Mouse (Mus musculus) cerebral cortex, adult 2 months (tissue): ENCODE measurements around the gene Poln.

Source experiments
- WGBS: fragments of 180-500 bp; shearing (Covaris S2); methylation state at CpG from one replicate; pipeline ENCODE4 v1.1.7; 2018; 5-methylcytosine and 5-hydroxymethylcytosine counted together

Poln gene

DNA sequence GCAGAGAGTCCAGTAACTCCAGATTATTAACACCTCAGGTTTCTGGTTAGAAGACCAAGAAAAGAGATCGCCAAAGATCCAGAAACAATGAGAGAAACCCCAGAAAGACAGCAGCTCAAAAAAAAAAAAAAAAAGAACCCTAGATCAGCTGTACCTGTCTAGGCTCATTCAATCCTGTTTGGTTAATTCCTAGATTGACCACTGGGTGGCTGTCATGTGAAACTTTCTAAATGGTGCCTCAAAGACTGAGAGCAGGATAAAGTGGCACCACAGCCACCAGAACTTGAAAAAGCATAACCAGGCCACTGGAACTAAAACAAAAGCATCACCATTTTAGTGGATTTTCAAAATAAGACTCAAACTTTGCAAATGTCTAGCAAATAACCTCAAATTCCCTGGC, 71.9 kb downstream of the Poln start:
- 24% methylated on average over 1 of the region's 1 CpGs for whole genome bisulfite sequencing

DNA sequence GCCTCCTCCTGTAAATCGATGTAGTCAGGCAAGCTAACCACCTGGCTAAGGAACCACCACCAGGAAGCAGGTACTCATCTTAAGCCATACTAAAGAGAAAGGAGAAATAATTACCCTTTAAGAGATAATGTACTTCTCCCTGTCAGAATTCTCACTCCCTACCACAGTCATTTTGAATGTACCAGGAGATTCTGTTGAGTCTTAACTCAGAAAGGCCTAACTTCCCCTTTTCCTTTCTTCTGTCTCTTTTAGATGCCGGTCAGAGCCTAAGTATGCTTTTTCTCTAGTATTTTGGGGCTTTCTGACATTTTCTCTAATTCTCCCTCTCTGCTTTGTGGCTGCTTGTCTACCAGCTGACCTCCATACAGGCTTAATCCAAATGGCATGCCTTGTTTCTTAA, 76.2 kb downstream of the Poln start:
- WGBS: 88% methylated on average over 2 of the region's 2 CpGs

DNA sequence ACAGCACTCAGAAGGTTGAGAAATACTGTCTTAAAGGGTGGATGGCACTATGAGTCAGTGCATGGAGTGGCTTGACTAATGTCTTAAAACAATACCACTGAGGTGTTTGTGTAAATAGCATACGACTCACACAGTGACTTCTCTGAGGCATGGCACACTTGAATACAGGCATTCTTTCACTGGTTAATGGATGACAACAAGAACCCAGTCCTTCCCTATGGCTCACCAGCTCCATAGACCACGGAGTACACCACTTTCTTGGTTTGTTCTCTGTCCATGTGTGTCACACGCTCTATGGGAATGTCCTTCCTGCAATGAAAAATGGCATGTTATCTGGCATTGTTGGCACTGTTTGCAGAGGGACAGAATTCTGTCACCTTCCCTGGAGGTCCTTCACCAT, 136.7 kb downstream of the Poln start:
- WGBS: 74% methylated on average over 3 of the region's 3 CpGs

DNA sequence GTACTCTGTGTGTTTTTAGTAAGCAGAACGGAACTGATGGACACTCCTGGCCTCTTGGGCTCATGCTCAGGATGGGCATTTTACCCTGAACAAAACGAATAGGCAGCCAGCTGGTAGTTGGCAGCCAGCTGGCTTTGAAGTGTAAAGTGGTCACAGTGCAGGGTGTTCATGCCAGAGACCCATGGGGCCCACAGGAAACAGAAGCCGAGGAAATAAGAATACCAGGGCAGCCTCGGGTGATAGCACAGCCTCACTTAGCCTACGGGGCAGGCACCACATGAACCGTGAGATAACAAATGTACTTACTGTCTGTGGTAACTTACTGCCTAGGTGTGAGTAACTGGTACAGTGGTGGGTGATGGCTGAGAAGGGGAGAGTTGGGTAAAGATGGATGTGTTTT, 138.2 kb downstream of the Poln start:
- WGBS: 59% methylated on average over 6 of the region's 6 CpGs

DNA sequence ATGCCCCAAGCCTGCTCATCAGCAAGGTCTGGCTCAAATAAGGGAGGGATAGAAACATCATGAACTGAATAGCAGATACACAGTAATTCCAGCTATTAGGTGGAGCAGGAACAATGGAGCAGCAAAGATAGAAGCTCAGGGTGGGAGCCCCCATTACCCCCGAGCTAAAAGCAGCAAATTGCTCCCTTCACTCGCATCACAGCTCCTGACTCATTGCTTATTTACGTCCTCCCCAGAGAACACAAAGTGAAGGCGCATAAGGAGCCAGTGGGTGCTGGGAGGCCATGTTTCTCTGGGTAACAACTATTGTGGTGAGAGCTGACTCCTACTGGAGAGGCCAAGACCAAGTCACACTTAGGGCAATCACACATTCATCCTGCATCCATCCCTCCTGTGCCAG, 139.1 kb downstream of the Poln start:
- 64% methylated on average over 4 of the region's 4 CpGs for WGBS

DNA sequence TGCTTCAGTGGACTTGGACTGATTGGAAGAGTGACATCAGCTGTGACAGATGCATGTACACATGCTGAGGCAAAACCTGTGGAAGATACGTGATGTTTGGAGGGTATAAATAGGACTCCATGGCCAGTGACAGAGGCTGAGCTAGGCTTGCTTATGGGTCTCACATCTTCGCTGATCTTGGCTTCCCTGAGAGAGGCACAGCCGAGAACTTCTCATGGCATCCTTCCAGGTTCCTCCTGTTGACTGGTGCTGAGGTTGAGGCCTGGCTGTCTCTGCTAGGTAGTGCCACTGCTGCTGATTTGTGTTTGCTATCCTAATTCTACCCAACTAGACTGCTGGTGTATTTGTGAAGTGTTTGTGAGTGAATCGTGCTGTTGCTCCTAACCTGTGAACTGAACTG, 150.3 kb downstream of the Poln start:
- 74% methylated on average over 4 of the region's 4 CpGs for WGBS

DNA sequence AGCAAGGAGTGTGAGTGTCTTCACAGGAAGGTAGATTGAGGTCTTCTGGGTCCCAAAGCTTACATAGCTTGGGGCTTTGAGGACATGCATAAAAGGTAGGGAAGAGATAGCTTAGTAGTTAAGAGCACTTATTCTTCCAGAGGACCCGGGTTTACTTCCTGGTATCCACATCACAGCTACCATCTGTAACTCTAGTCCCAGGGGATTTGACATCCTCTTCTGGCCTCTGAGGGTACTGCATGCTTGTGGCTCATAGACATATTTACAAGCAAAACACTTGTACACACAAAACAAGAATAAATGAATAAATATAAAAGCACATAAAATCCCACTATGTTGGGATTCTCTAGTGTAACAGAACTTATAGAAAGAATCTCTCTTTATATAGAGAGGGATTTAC, 154.6 kb downstream of the Poln start:
- 59% methylated on average over 1 of the region's 1 CpGs for WGBS

DNA sequence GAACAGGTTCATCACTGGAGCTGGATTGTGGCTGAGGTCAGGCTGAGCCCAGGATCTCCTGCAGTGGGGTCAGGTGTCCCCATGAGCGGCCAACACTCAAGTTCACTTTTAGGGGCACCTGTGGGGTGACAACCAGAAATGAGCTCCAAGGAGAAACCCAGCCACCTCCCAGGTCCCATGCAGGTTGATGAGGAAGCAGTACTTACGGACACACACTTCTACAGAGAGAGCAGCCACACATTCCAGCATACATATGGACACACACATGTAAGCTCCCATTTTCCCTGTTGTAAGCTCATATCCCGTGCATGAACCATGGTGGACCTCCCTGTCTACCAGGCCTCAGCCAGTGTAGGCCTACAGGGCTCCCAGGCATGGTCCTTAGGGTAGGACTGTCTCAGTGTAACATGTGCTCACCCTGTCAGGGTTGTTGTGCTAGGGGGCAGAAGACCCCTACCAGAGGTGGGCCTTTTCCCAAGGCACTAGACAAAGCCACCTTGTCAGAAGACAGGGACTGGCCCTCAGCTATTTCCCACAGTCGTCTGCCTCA, 161.8 kb downstream of the Poln start:
- WGBS: 79% methylated on average over 4 of the region's 4 CpGs

DNA sequence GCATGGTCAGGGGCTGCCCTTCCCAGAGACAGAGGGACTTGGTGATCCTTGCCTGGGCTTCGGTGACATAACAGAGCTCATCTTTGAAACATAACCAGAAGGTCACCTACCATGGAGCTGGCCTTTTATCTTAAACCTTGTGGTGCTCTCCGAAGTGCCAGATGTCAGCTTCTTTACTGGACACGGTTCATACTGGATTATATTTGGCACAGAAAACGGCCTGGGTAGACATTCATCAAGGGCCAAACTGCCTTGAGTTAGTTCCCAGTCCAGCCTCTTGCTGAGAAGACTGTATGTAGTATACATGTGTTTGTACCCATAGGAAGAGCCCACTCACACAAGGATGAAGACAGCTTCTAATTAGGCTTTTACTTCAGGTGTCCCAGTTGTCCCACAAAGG, 162.4 kb downstream of the Poln start:
- 60% methylated on average over 4 of the region's 4 CpGs for WGBS

DNA sequence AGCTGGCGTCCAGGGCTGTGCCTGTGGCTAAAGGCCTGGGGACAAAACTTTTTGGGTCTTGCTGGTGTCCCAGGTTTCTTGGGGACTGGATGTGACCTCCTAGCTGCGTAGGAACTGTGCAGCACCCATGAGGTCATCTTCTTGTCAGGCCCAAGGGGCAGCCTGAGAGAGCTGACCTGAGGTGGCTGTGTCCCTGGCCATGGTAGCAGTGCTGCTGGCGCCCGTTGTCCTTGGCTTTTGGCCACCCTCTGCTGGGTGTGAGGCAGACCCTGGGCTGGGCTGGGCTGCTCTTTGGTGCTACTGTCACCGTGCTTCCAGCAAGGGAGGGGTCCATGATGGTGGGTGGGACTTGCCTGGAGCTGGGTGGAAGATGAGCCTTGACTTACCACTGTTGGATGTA, 164.6 kb downstream of the Poln start:
- 87% methylated on average over 5 of the region's 5 CpGs for WGBS

DNA sequence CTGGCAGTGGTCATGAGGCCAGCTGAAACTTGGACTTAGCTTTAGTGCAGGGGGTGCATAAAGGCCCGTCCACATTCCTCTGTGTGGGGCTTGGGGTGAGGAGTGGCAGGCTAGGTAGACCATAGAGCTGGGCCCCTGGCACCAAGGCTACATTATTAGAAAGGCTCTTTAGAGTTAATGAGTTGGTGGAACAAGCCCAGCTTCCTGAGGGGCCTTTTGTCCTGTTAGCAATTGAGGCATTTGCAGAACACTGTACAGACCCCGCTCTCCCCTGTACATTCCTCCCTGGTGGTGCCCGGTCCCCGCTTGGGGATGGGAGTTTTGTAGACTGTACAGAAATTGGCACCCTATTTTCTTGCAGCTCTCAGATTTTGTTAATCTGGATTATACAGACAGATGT, 166.6 kb downstream of the Poln start:
- 69% methylated on average over 4 of the region's 4 CpGs for WGBS

DNA sequence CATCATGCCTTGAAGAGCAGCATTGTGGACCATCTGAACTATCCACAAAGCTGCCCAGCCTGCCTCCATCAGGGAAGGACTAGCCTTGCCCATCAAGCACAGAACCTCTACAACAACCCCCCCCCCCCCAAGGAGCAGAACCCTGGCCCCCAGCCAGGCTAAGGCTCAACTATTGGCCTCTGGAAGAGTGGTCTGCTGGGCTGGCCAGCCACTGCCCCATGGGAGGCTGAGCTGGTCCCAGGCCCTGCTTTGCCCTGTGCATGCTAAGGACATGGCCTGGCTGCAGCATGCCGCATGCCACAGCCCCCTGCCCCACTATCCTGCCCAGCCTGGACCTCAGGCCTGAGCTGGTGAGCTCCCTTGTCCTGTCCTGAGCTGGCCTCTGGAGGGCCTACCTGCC, 167.8 kb downstream of the Poln start:
- WGBS: 82% methylated on average over 1 of the region's 1 CpGs

DNA sequence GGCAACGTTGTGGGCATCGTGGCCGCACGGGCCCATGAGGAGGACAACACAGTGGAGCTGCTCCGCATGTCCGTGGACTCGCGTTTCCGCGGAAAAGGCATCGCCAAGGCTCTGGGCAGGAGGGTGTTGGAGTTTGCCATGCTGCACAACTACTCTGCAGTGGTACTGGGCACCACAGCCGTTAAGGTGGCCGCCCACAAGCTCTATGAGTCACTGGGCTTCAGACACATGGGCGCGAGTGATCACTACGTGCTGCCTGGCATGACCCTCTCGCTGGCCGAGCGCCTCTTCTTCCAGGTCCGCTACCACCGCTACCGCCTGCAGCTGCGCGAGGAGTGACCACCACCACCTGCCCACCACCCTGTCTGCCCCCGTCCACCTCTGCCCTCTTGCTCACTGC, 168.4 kb downstream of the Poln start:
- 67% methylated on average over 25 of the region's 25 CpGs for WGBS

DNA sequence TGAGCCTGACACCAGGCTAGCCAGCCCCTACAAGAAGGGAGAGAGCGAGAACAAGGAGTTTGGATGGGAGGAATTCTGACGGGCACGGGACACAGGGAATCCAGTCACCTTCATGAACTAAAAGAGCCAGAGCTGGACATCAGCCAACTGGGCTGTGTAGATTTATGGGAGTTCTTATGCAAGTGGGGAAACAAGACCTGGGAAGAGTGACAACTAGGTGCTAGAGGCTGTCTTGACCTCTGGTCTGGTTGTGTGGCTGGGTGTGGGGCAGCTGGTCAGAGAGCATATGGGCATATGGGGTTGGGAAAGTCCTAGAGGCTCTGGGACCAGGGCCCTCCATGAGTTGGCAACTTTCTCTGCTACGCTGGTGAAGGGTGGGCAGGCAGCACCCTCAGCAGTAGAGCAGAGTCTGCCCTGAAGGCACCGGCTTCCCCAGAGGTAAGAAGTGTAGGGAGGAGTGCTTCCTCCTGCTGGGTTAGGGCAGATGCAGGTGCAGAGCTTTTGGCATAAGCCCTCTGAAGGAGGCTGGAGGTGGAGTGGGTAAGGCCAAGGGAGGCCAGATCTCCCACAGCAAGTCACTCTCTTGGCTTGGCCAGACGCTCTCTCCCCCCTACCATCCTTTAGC, 169.7 kb downstream of the Poln start:
- WGBS: 64% methylated on average over 6 of the region's 6 CpGs

DNA sequence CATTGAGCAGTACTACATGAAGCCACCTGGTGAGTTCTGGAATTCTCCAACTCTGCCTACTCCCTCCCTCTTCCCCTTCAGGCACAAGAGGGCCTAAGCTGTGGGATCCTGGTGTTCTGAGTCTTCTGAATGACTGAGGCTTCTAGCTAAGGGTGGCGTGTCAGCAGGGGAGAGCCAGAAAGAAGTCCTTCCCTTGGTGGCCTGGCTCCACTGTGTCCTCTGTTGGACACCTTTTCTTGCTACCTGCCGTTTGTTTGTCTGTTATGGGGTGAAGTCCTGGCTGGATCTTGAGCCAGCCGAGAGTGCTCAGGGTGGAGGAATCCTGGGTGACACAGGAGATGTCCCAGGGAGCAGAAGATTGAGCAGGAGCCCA, 170.8 kb downstream of the Poln start:
- 63% methylated on average over 3 of the region's 3 CpGs for WGBS

DNA sequence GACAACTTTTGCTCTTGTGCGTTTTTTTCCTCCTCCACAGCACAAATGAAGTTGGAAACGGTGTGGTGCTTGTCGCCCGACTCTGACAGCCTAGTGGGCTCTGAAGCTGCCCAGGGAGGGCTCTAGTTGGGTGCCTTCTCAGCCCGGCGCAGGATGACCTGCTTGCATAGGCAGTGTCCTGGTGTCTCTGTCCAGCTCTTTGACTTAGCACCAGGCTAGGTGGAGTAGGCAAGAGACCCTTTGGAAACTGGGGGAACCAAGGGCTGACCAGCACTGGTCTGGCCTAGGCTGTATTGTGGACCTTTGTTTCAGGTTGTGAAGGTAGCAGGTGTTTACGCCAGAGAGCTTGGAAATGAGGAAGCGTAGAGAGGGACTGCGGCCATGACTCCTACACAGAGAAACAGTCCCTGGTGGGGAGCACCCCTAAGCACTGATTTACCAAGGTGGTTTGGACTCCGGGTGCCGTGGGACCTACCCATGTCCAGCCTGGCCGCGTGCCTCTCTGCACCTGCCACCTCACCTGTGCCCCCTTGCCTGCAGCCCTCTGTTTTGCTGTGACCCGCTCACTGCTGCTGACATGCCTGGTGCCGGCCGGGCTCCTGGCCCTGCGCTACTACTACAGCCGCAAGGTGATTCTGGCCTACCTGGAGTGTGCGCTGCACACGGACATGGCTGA, 171.3 kb downstream of the Poln start:
- WGBS: 53% methylated on average over 20 of the region's 20 CpGs

DNA sequence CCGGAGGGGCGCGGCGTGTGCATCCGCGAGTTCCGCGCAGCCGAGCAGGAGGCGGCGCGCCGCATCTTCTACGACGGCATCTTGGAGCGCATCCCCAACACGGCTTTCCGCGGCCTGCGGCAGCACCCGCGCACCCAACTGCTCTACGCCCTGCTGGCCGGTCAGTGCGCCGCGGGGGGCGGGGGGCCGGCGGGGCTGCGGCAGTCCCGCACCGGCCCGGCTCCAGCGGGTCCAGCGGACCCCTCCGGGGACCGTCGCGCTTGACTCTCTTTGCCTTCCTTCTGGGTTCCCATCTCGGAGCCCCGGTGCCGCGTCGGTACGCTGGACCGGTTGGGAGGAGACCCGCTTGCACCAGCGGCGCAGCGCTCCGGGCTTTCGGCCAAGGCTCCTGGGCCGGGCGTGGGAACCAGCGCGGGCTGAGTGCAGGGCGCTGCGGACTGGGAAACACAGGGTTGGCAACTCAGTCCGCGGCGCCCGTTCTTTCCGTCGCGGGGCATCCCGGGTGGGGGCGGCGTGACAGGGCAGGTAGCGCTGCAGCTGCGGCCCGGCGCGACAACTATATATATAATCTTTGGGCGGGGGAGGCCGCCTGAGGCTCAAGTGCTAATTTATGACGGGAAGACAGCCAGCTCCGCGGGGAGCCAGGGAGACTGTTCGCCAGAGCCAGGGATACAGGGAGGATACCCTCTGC, 172.1 kb downstream of the Poln start:
- WGBS: under 1% methylated on average over 80 of the region's 80 CpGs

DNA sequence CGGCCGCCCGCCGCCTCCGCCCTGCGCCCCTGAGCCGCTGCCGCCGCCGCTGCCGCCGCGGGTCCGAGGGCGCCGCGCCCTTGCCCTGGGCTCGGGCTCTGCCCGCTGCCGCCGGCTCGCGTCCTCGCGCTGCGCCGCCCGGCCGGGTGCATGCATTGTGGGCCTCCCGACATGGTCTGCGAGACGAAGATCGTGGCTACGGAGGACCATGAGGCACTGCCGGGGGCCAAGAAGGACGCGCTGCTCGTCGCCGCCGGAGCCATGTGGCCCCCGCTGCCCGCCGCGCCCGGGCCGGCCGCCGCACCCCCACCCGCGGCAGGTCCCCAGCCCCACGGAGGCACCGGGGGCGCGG, 172.6 kb downstream of the Poln start:
- WGBS: under 1% methylated on average over 52 of the region's 55 CpGs

DNA sequence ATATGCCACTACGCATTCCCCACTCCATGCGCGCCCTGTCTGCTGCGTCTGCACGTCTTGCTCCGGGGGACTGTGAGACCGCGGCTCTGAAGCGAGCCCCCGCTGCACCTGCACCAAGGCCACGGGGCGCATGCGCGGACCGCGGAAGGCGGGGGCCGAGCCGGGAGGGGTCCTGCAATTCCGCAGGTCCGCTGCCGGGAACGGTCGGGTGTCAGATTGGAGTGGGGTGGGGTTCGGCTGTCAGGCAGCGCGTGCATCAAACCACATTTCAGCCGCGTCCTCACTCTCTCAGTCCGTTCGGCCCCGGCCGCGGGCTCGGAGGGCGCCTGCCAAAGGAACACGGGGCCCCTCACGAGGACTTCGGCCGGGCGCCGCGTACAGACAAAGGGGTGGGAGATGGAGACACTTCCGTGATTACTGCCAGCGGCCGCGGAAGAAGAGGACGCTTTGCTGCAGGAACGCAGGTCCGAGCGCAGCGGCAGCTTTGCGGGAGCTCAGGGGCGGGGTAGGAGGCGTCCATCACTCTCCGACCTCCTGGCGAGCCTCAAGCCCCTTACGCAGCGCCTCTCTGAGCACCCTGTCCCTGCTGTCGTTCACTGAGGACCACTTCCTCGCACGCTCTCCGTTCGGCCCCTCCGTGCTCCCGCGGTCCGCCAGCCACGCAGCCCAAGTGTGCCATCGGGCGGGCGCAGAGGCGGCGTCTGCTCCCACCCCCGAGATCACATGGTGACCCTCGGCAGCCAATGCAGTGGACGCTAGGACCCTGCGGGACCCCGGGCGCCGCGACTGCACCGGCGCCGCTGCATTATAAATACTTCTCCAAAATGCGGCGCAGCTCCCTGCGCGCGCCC, 173.2 kb downstream of the Poln start, which contains the start of gene Nat8l:
Gene Nat8l (plus strand): TSS at position 142 of the 851 bp plus-strand sequence.
- WGBS: 1% methylated on average over 89 of the region's 90 CpGs

DNA sequence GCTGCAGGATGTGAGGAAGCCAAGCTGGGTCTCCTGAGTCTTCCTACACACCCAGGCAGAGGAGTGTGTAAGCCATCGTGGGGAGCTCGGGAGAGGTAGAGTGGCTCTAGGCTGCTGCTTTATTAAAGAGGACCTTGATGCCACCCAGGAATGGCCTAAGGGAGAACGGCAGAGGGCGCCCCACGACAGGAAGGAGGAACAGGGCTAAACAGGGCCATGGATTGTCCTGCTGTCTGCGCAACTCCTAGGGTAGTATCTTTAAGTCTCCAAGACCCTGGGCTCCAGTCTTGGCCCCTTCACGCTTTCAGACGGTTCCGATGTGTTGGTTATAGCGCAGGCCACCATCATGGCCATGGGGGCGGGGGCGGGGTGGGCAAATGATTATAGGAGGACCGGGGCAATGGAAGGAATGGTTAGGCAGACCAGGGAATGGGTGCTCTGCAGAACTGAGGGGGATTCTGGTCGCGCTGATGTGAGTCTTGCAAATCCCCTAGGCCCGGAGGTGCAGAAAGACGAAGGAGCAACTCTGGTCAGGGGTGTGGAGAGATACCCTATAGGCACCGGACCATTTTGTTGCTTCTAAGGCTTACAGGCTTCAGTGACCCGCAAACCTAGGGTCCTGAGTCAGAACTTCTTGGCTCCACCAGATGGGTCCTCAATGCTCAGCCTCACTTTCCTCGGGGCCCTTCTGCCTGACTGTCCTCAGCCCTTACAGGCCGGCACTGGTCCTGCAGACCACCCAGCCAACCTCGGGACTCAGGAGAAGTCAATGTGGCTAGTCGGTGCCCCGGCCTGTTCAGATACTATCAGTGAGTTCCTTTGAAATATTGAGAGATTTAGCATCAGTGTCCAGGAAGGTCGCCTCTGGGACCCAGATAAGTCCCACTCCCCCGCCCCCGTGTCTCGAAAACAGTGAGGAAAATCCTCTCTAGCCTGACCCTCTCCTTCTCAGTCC, 174.3 kb downstream of the Poln start:
- 36% methylated on average over 28 of the region's 28 CpGs for WGBS
